Mouse (Mus musculus) G1E (cell line): ENCODE measurements around the gene Plekhg1. TPM values are rescaled to one million over a fixed set of nuclear protein-coding genes. Genes with fewer than 3 reads are reported as not detected.

Experiments
- ATAC-seq: 2 replicates; pipeline ENCODE4 v1.8.0; 2016; ENCODE audit warnings: mild to moderate bottlenecking; ENCODE audit not compliant: insufficient number of reproducible peaks, poor library complexity, low FRiP score, severe bottlenecking; ENCODE audit errors: extremely low read depth
- DNase-seq: peaks from one replicate; pipeline ENCODE4 v3.0.0; 2012; ENCODE audit warnings: low spot score
- H3K27me3 ChIP-seq: 2 replicates; pipeline ENCODE4 v1.6.1; 2012; ENCODE audit warnings: mild to moderate bottlenecking, low read length, inconsistent platforms; ENCODE audit not compliant: insufficient read depth
- H3K36me3 ChIP-seq: replicated peaks from 2 replicates; pipeline ENCODE3; 2012; ENCODE audit warnings: mild to moderate bottlenecking, inconsistent platforms
- H3K4me1 ChIP-seq: 2 replicates; pipeline ENCODE4 v1.6.1; 2012; ENCODE audit warnings: low read depth, low read length, inconsistent platforms, mixed read lengths; ENCODE audit not compliant: insufficient read depth
- H3K4me3 ChIP-seq: 2 replicates; pipeline ENCODE4 v1.5.1; 2012; ENCODE audit warnings: low read depth, mild to moderate bottlenecking, inconsistent platforms, low read length, moderate library complexity, mixed read lengths
- H3K9me3 ChIP-seq: replicated peaks from 2 replicates; pipeline ENCODE4 v1.6.1; 2012; ENCODE audit warnings: inconsistent platforms
- CTCF ChIP-seq: IDR thresholded peaks from 2 replicates; pipeline ENCODE4 v1.5.1; 2012; ENCODE audit warnings: low read depth, low read length, inconsistent platforms, mixed read lengths
- GATA1 ChIP-seq: IDR thresholded peaks from 2 replicates; pipeline ENCODE4 v1.6.1; 2012; ENCODE audit warnings: borderline replicate concordance, low read length, inconsistent platforms, mixed read lengths
- GATA2 ChIP-seq: IDR thresholded peaks from 2 replicates; pipeline ENCODE4 v1.6.1; 2012; ENCODE audit warnings: low read depth, low read length, inconsistent platforms, borderline replicate concordance
- POLR2AphosphoS5 ChIP-seq: IDR thresholded peaks from 2 replicates; pipeline ENCODE4 v1.6.1; 2012; ENCODE audit warnings: low read depth, low read length, inconsistent platforms; ENCODE audit not compliant: insufficient replicate concordance
- TAL1 ChIP-seq: conservative IDR thresholded peaks from 2 replicates; pipeline ENCODE4 v1.6.1; 2012; ENCODE audit warnings: low read depth, low read length, inconsistent platforms, mixed read lengths
- polyA plus RNA-seq: library from polyadenylated mRNA; stranded (reverse); fragments of >175 nt; gene quantifications from 2 replicates; pipeline ENCODE4 v1.2.3, GENCODE M21; 2012
- total RNA-seq, 2 experiments: library from RNA; stranded (forward) in 1 of 2; stranded (reverse) in 1 of 2; fragments of 200-1000 nt in 1 of 2; fragments of >200 nt in 1 of 2; fragmentation: Nextera tagmentation in 1 of 2; gene quantifications; 2 replicates each; pipeline ENCODE4 v1.2.3; 2014 to 2017

Gene Plekhg1
- total and polyA plus RNA-seq, 3 experiments, result 0.15 to 1.8 (median 1.6) TPM

DNA sequence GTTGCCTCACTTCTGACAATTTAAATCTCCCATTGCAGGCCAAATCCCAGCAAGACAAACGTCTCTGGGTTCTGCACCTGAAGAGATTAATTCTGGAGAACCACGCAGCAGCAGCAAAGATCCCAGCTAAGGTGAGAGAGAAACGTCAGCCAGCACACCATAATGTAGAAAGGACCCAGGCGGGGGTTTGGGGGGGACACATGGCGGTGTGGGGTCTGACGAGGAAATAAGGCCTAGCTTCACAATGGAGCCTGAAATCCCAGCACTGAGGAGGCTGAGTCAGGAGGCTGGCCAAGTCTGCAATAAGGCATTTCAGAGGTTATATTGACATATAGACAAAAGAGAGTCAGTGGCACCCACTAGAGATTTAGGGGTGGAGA is 200.4 kb downstream of the Plekhg1 start:
- Histone ChIP-seq H3K4me1 (no peaks in the 10 kb centered on the region), H3K36me3 (no peaks in the 10 kb centered on the region), H3K27me3 (peaks cover 9% of the 10 kb centered on the region; the same call in 1 of the 2 replicates), H3K4me3 (no peak overlapping the region), H3K9me3 (no peaks in the 10 kb centered on the region)
- ATAC-seq, result no peak
- TF ChIP-seq CTCF (no peak), GATA2 (no peak)
- no peak for DNase-seq

DNA sequence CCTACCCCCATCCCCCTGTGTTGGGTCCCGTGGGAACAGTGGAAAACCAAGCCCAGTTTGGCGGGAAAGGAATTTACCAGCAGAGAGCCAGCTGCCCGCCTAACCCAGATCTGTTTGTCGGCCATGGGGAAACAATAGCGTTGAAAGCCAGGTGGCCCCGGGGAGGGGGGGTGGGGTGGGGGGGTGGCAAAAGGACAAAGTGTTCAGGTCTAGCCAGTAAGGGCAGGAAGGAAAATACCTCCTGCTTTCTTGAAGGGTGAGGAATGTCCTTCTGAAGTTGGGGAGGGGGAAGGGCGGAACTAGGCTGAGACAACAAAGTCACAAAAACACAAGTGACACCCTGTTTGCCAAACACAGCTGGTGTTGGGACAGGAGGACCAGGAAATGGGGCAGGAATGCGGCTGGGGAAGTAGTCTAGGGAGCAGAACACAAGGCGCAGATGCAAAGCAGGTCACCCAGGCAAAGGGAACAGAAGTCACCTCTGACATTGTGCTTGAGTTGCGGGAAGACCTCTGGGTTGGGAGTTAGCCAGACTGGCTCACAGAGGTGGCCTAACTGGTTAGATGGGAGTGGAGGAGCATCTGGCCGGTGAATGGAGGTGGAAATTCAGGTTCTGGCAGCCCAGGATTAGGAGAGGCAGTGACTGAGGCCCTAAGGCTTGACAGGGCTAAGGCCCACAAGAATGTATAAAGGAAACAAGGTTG is 201.0 kb downstream of the Plekhg1 start:
- no peak for TF ChIP-seq POLR2AphosphoS5
- no peak for TF ChIP-seq TAL1
- TF ChIP-seq CTCF, result no peak
- TF ChIP-seq GATA1, result no peak
- no peak for TF ChIP-seq GATA2

DNA sequence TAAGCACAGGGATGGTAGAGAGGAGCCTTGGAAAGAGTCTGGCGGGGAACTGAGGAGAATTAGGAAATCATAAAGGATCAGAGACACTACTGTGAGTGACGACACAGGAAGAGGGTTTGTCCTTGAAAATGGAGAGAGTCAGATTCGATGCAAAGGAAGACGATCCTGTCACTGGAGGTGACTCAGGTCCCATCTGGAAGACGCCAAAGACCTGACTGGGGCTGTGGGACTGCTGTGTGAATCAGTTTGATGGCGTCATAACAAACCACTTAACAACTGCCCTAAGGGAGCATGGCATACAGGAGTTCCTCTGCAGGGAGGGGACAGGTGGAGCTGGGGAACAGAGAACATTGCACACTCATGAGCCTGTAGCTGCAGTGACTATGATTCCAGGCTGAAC is 202.1 kb downstream of the Plekhg1 start:
- TF ChIP-seq POLR2AphosphoS5 (no peak), CTCF (no peak), GATA1 (no peak), GATA2 (no peak), TAL1 (no peak)
- H3K4me1 ChIP-seq, result no peaks in the 10 kb centered on the region
- H3K4me3 ChIP-seq, result no peak overlapping the region
- DNase-seq (no peak), ATAC-seq (no peak)
- H3K36me3 ChIP-seq, result no peaks in the 10 kb centered on the region
- peaks cover 9% of the 10 kb centered on the region; the same call in 1 of the 2 replicates for H3K27me3 ChIP-seq
- no peaks in the 10 kb centered on the region for H3K9me3 ChIP-seq

More for the DNA sequence above, 201.0 kb downstream of the Plekhg1 start:
- Histone ChIP-seq H3K27me3 (peaks cover 9% of the 10 kb centered on the region; the same call in 1 of the 2 replicates), H3K9me3 (no peaks in the 10 kb centered on the region), H3K36me3 (no peaks in the 10 kb centered on the region), H3K4me1 (no peaks in the 10 kb centered on the region), H3K4me3 (no peak overlapping the region)
- no peak for ATAC-seq
- no peak for DNase-seq

DNA sequence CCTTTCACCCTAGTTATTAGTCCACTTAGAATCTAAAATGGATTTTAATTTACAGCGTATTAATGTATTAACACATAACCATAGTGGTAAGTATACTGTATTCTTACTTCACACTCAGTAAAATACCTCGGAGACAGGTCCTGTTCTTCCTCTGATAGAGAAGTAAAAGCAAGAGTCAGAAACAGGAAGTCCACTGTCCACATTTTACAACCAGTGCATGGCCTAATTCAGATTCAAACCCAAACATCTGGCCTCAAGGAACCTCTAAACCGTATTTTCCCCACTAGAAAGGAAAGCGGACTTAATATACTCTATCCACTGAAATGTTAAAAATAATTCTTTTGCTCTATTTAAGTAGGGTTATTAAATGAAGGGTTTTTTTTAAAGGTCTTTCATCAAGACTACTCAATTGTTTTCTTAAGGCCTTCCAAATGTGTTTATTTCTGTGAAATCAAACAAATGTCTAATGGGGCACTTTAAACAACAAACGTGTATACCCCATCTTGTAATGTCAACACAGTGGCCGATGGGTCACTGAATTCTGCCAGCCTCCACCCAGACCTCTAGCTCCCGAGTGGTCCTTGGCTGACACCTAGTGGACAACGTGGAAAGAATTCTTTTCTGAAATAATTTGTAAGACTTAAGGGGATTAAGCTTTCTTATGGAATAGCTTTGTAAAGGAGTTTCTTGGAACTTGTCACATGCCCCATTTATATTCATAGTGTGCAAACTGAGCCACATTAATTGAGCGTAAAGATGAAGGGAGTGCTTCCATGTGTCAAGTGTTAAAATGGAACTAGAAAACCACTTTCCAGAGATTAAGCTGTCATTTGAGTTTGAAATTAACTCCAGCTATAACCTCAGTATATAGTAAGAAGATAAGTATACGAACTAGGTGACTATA is 203.6 kb downstream of the Plekhg1 start:
- DNase-seq (peak; percentile 21), ATAC-seq (peak; percentile 45; the same call in 1 of the 2 replicates)
- H3K27me3 ChIP-seq, result peaks cover 10% of the 10 kb centered on the region; the same call in 1 of the 2 replicates
- H3K9me3 ChIP-seq, result no peaks in the 10 kb centered on the region
- H3K4me3 ChIP-seq, result no peak overlapping the region
- no peaks in the 10 kb centered on the region for H3K36me3 ChIP-seq
- H3K4me1 ChIP-seq, result no peaks in the 10 kb centered on the region
- TF ChIP-seq GATA1, result no peak
- TF ChIP-seq CTCF, result peak; percentile 30; the same call in 1 of the 2 replicates
- TF ChIP-seq GATA2, result no peak
- TF ChIP-seq POLR2AphosphoS5, result no peak
- no peak for TF ChIP-seq TAL1

DNA sequence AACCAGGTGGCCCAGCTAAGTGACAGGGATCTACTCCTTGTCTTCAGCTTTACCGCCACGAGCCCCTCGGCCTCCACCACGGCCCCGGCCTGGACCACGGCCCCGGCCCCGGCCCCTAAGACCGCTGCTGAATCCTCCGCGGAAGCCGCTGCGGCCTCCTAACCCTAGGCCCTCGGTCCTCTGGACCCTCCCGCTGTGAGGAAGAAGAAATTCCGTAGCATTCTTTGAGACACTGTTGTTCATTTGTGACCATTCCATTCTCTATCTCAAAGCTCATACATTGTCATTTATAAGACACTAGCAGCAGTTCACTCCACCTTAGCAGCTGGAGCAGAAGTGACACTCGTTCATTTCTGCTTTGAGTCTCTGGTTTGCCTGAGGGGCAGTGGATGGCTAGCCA is 206.7 kb downstream of the Plekhg1 start:
- no peak for TF ChIP-seq TAL1
- no peak for TF ChIP-seq GATA2
- no peak for TF ChIP-seq GATA1
- no peak for TF ChIP-seq POLR2AphosphoS5
- no peak for TF ChIP-seq CTCF

DNA sequence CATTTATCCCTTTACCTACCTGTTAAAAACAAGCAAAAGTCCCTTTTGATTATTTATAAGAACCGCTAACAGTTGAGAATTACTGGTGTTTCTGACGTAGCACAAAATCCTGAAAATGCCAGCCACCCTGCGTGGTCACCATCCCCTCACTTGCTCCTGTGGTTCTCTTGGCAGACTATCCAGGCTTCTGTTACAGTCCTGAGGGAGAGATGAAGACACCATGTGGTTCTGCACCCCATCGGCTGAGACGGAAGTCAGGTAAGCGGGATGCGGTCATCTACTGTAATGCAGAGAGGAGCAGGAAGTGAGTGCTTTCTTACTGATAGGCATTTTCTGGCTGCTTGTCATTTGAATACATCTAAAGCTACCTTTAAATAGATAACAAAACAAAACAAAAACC is 207.2 kb downstream of the Plekhg1 start:
- Histone ChIP-seq H3K27me3 (peaks cover 9% of the 10 kb centered on the region), H3K4me3 (no peak overlapping the region), H3K36me3 (no peaks in the 10 kb centered on the region), H3K9me3 (no peaks in the 10 kb centered on the region), H3K4me1 (no peaks in the 10 kb centered on the region)
- DNase-seq (no peak), ATAC-seq (no peak)
- TF ChIP-seq CTCF, result no peak

More for the DNA sequence above, 206.7 kb downstream of the Plekhg1 start:
- H3K9me3 ChIP-seq, result no peaks in the 10 kb centered on the region
- H3K27me3 ChIP-seq, result peaks cover 7% of the 10 kb centered on the region; the same call in 1 of the 2 replicates
- H3K4me1 ChIP-seq, result no peaks in the 10 kb centered on the region
- DNase-seq (no peak), ATAC-seq (no peak)
- H3K36me3 ChIP-seq, result no peaks in the 10 kb centered on the region
- H3K4me3 ChIP-seq, result no peak overlapping the region
